Mouse (Mus musculus): ENCODE measurements around the gene Mocs3.

The Mocs3 gene

GRCm38 (mm10) chr2:168230026-168230728 is at the start of gene Mocs3, which contains the start of the genes Gm20716 and Dpm1:
Mocs3 (plus strand) TSS chr2:168230622.
Gm20716 (minus strand) TSS chr2:168230364.
Dpm1 (minus strand) TSS chr2:168230591.
- peak; percentile 78 for DNase-seq (ENCODE audit: low spot score)

- DNase-seq (ENCODE audit: low spot score) = no peak
Measured at GRCm38 (mm10) chr2:168191856-168192255, 38.6 kb upstream of the Mocs3 start.

GRCm38 (mm10) chr2:168193685-168194084 is 36.7 kb upstream of the Mocs3 start:
- no peak for DNase-seq (ENCODE audit: low spot score)

- DNase-seq (ENCODE audit: low spot score) = no peak
Measured at GRCm38 (mm10) chr2:168195721-168196120, 34.7 kb upstream of the Mocs3 start.

- no peak for DNase-seq (ENCODE audit: low spot score)
Measured at GRCm38 (mm10) chr2:168198421-168198820, 32.0 kb upstream of the Mocs3 start.

- no peak for DNase-seq (ENCODE audit: low spot score)
Measured at GRCm38 (mm10) chr2:168199476-168199875, 30.9 kb upstream of the Mocs3 start.

- DNase-seq (ENCODE audit: low spot score) = no peak
Measured at GRCm38 (mm10) chr2:168200014-168200691, 30.3 kb upstream of the Mocs3 start.

GRCm38 (mm10) chr2:168204476-168204999 is 25.9 kb upstream of the Mocs3 start:
- no peak for DNase-seq (ENCODE audit: low spot score)

- DNase-seq (ENCODE audit: low spot score) = peak; percentile 78
Measured at GRCm38 (mm10) chr2:168205265-168205664, 25.2 kb upstream of the Mocs3 start.

- DNase-seq (ENCODE audit: low spot score) = peak; percentile 21
Measured at GRCm38 (mm10) chr2:168205681-168206631, 24.5 kb upstream of the Mocs3 start.

- peak; percentile 96 for DNase-seq (ENCODE audit: low spot score)
Measured at GRCm38 (mm10) chr2:168206725-168207644, 23.4 kb upstream of the Mocs3 start, which contains the start of gene Adnp. Adnp (minus strand) TSS chr2:168207112.

GRCm38 (mm10) chr2:168207883-168208282 is 22.5 kb upstream of the Mocs3 start:
- DNase-seq (ENCODE audit: low spot score) = no peak

GRCm38 (mm10) chr2:168213788-168214397 is 16.5 kb upstream of the Mocs3 start:
- no peak for DNase-seq (ENCODE audit: low spot score)

GRCm38 (mm10) chr2:168223326-168223725 is 7.1 kb upstream of the Mocs3 start:
- no peak for DNase-seq (ENCODE audit: low spot score)

GRCm38 (mm10) chr2:168229116-168230025 is 1.1 kb upstream of the Mocs3 start:
- peak; percentile 19 for DNase-seq (ENCODE audit: low spot score)

GRCm38 (mm10) chr2:168230773-168231470 is 500 bp downstream of the Mocs3 start:
- DNase-seq (ENCODE audit: low spot score) = no peak

- DNase-seq (ENCODE audit: low spot score) = no peak
Measured at GRCm38 (mm10) chr2:168231471-168231829, 1.0 kb downstream of the Mocs3 start.

GRCm38 (mm10) chr2:168233286-168233685 is 2.9 kb downstream of the Mocs3 start:
- DNase-seq (ENCODE audit: low spot score) = no peak

- no peak for DNase-seq (ENCODE audit: low spot score)
Measured at GRCm38 (mm10) chr2:168238335-168238734, 7.9 kb downstream of the Mocs3 start.
